Mouse (Mus musculus): ENCODE results near the gene Gm7970. TPM values are rescaled to one million over a fixed set of nuclear protein-coding genes. Genes with fewer than 3 reads are reported as not detected.
"Not testable (repeated sequence)": the region's sequence is repeated elsewhere in the genome, so short reads cannot be mapped to it uniquely, and the experiment has no call there.

Gm7970 gene
- total RNA-seq (2021) = not detected

DNA sequence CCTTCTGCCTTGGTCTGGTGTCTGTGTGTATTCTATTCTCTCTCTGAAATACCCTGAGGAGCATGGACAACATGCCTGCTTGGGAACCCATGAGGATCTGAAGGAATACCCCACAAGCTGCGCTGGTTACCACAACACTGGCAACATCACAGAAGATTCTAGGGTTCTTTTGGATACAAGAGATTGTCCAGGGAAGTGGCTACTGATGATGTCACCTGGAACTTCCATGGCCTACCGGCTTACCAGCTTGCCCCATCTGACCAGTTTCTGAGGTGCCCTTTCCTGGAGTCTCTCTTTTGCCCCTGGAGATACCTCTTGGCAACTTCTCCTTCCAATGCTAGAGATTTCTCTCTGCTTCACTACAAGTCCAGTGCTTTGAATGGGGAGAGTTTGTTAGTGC, at the start of gene Gm7970:
TSS of gene Gm7970 (minus strand) at position 101 of the 400 bp plus-strand sequence.
- DNase-seq (ENCODE audit: extremely low spot score in 1 of 2, low spot score in 1 of 2) = not testable (repeated sequence)

DNA sequence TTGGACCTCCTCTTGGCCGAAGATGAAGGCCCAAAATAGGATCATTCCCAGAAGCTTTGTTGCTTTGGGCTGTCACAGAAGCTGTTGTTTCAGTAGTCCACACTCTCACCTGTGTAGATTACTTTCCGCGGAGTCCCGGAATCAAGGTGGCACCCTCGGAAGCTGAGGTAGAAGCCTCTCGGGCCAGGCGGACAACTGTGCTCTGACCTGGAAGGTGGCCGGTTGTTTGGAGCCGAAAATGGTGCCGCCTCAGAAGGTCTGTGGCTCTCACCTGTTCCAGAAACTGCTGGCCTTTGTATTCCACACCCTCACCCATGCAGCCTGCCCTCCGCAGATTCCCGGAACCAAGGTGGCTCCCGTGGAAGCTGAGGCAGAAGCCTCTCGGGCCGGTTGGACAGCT, 45.6 kb upstream of the Gm7970 start:
- not testable (repeated sequence) for DNase-seq (ENCODE audit: extremely low spot score in 1 of 2, low spot score in 1 of 2)

DNA sequence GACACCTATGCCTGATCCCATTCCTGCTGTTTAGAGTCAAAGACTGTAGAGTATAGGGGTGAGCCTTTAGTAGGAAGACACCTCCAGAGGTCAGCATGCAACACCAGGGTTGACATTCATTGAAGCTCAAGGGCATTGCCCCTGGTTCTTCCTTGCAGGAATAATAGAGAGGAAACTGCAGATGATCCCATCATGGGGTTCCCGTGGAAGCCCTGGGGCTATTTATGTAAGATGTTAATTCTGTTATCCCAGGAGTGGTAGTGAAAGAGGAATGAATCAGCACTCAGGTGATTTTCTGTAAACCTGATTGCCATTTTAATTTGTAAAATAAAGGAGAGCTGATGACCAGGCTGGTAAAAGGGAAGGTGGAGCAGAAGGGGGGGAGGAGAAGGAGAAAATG, 31.0 kb upstream of the Gm7970 start:
- DNase-seq (ENCODE audit: extremely low spot score in 1 of 2, low spot score in 1 of 2) = not testable (repeated sequence)

DNA sequence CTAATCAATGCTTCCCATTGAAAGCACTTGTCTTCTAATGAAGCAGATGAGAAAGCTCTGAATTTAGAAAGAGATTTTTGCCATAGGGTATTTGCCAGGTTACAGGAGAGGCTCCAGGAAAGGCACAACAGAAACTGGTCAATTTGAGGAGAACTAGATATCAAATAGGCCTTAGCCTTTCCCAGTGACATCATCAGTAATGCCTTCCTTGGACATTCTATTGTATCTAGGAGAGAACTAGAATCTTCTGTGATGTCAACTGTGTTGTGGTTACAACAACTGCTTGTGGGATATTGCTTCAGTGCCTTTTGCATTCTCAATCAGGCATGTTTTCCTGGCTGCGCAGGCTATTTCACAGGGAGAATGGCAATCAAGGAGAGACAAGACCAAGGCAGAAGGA, 17.5 kb upstream of the Gm7970 start, which contains the start of gene 1700049E17Rik2:
TSS of gene 1700049E17Rik2 (plus strand) at position 301 of the 400 bp plus-strand sequence.
- not testable (repeated sequence) for DNase-seq (ENCODE audit: extremely low spot score in 1 of 2, low spot score in 1 of 2)

DNA sequence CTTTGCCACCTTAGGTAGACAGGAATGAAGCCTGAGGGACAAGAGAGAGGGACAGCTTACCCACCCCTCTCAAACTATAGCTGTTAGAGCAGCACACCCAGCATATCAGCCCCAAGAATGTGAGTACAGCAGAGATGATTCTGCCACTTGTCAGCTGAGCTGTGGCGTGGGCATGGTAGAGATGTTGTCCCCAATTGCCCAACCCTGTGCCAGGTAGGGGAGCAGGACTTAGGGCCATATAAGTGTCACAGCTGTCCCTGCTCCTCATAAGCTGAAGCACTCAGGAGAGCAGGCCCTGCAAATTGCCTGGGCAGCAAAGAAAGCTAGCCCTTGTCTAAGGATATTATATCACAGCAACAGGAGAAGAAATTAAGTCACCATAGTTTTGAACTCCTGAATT, 30.7 kb downstream of the Gm7970 start:
- DNase-seq (ENCODE audit: extremely low spot score in 1 of 2, low spot score in 1 of 2) = not testable (repeated sequence)

DNA sequence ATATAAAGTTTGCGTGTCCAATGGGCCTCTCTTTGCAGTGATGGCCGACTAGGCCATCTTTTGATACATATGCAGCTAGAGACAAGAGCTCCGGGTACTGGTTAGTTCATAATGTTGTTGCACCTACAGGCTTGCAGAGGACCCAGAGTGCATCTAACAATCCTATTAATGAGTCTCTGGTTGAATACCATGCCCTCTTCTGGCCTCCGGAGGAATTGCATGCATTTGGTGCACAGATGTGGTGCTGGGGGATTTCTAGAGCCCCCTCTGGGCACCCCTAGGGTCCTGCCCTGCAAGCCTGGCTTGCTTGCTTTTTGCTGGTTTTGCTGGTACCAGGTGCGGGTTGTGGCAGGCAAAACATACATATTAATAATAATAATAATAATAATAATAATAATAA, 34.7 kb downstream of the Gm7970 start:
- not testable (repeated sequence) for DNase-seq (ENCODE audit: extremely low spot score in 1 of 2, low spot score in 1 of 2)

Other genes starting within 250 kb of the Gm7970 start
- gene Gm5798, start 207.0 kb downstream of the Gm7970 start, total RNA-seq (2021) = not detected
- gene Gm7945, start 169.2 kb downstream of the Gm7970 start, total RNA-seq (2021) = not detected
- not detected for gene Gm6482, start 147.3 kb downstream of the Gm7970 start, total RNA-seq (2021)
- not detected for gene Gm7954, start 102.1 kb downstream of the Gm7970 start, total RNA-seq (2021)
- under 1 TPM in 1 of 2 experiments, not detected in 1; 0.47 TPM for gene Gm3486, start 66.1 kb downstream of the Gm7970 start, total RNA-seq (2021)
- gene 1700049E17Rik2, start 17.6 kb upstream of the Gm7970 start, total RNA-seq (2021) = under 1 TPM in 1 of 2 experiments, not detected in 1; 0.25 TPM
- gene Gm3072, start 69.0 kb upstream of the Gm7970 start, total RNA-seq (2021) = not detected
- not detected for gene Gm3676, start 90.9 kb upstream of the Gm7970 start, total RNA-seq (2021)
- not detected for gene Gm8068, start 146.3 kb upstream of the Gm7970 start, total RNA-seq (2021)
- not detected for gene Gm7929, start 195.0 kb upstream of the Gm7970 start, total RNA-seq (2021)
- gene Gm47189, start 216.9 kb upstream of the Gm7970 start, total RNA-seq (2021) = not detected